Mouse (Mus musculus): Measurements from ENCODE around the gene Fam49a. TPM values are rescaled to one million over a fixed set of nuclear protein-coding genes. Genes with fewer than 3 reads are reported as not detected.

The Fam49a gene
- polyA plus RNA-seq, 1 experiment from 2014 or later: 7.9 TPM

GRCm38 (mm10) chr12:12396224-12396623 lies 134.3 kb downstream of the Fam49a start:
- no peak overlapping the region for H3K4me2 ChIP-seq (replicated peaks)
- no peaks in the 10 kb centered on the region for H3K9me3 ChIP-seq
- H3K9ac ChIP-seq: no peak overlapping the region
- peaks cover 11% of the 10 kb centered on the region for H3K27me3 ChIP-seq
- H3K4me3 ChIP-seq: no peak overlapping the region
- no peak overlapping the region for H3K27ac ChIP-seq
- ATAC-seq (ENCODE audit: low FRiP score, low read depth): no peak
- H3K4me1 ChIP-seq: peaks cover 8% of the 10 kb centered on the region
- H3K36me3 ChIP-seq: no peaks in the 10 kb centered on the region
- WGBS: 30% methylated on average over 6 of the region's 6 CpGs

DNA sequence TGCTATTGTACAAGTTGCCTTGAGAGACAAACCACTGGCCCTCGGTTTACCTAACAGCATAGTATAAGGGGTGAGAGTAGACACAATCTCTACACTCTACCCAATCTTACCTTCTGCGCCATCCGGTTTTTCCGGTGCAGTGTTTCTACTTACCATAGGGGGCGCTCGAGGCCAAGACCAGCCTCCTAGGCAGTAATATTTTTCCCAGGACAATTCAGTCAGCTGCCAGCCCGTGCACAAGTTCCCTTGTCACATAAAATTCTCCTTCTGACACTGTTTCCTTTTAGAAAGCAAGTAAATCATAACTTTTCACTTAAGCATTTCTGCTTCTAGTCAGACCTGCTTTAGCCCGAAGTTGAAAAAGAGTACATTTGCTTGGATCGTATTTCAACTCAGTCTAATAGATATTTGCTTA lies 139.1 kb downstream of the Fam49a start:
- Histone ChIP-seq H3K36me3 (no peaks in the 10 kb centered on the region), H3K4me1 (peaks cover 23% of the 10 kb centered on the region), H3K4me2 (replicated peaks) (peak overlapping the region; percentile 49), H3K4me3 (peak overlapping the region; percentile 18), H3K27me3 (peaks cover 19% of the 10 kb centered on the region), H3K9me3 (no peaks in the 10 kb centered on the region), H3K27ac (no peak overlapping the region), H3K9ac (no peak overlapping the region)
- ATAC-seq (ENCODE audit: low FRiP score, low read depth): peak; percentile 78
- WGBS: 22% methylated on average over 9 of the region's 9 CpGs

DNA sequence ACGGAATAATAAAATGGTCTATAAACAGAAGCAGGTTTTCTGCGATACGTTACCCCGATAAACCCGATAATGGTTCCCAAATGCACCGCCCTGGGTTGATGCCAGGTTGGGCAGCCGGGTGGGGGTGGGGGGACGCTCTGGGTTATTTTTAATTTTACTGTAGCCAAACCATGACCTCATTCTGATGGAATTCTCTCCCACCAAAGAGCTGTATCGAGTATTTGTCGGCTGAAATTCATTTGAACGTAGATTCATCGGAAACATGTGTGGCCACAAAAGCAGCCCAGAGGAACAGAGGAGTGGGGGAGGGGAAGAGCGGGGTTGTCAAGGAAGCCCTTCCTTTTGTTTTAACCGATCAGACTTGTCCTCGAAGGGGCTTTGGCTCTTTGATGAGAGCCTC lies 139.6 kb downstream of the Fam49a start:
- Histone ChIP-seq H3K36me3 (no peaks in the 10 kb centered on the region), H3K4me1 (peaks cover 28% of the 10 kb centered on the region), H3K9ac (no peak overlapping the region), H3K9me3 (no peaks in the 10 kb centered on the region), H3K4me3 (peak overlapping the region; percentile 18), H3K27ac (peak overlapping the region; percentile 81), H3K27me3 (peaks cover 19% of the 10 kb centered on the region), H3K4me2 (replicated peaks) (peak overlapping the region; percentile 49)
- peak; percentile 90 for ATAC-seq (ENCODE audit: low FRiP score, low read depth)
- WGBS: 4% methylated on average over 15 of the region's 15 CpGs

DNA sequence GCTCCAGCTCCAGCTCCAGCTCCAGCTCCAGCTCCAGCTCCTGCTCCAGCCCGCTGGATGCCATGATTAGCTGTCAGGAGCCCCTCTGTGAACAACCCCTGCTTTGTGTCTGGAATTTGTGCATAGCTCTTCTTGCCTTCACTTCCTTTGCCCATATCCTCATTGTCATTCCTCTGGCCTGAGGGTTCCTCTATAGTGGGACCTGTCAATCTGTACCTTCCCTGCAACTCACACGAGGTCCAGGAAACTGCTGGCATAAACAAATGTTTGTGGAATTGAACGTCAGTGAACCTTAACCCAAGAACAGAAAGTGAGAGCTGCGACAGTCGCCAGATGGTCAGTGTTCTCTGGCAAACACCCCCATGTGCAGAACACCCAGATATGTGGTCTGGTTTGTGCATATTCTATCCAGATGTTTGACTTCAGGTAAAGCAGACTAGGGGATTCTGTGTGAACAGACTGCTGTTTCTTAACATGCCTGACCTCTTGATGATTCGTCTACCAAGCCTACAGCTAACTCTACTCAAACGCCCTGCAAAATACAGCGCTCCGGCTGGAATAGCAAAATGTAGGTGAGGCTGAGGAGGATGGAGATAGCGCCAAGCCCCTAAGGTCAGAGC lies 143.7 kb downstream of the Fam49a start:
- Histone ChIP-seq H3K4me2 (replicated peaks) (peak overlapping the region; percentile 40), H3K36me3 (no peaks in the 10 kb centered on the region), H3K27ac (peak overlapping the region; percentile 28; the same call in 1 of the 2 replicates), H3K9me3 (no peaks in the 10 kb centered on the region), H3K4me1 (peaks cover 31% of the 10 kb centered on the region), H3K9ac (no peak overlapping the region), H3K4me3 (no peak overlapping the region), H3K27me3 (peaks cover 8% of the 10 kb centered on the region; the same call in 1 of the 2 replicates)
- ATAC-seq (ENCODE audit: low FRiP score, low read depth): no peak
- 30% methylated on average over 10 of the region's 10 CpGs for WGBS

DNA sequence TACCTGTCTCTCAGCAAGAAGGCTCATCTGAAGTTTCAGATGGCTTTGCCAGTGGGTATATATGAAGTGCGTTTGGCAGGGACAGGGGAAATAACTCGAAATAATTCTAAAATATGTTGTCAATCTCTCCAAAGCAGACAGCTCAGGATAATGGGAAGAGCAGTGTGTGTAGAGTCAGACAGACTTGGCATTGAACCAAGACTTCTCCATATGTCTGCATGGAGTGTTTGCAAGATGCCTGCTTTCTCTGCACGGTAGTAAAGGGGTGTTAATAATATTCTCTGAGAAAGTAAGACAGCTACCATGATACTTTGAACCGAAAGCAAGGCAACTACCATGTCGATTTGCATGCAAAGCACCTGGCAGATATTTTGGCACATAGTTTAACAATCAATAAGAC lies 147.1 kb downstream of the Fam49a start:
- ATAC-seq (ENCODE audit: low FRiP score, low read depth): no peak

GRCm38 (mm10) chr12:12412674-12413073 lies 150.7 kb downstream of the Fam49a start:
- no peak overlapping the region for H3K4me2 ChIP-seq (replicated peaks)
- H3K9me3 ChIP-seq: no peaks in the 10 kb centered on the region
- no peak overlapping the region for H3K9ac ChIP-seq
- 22% methylated on average over 5 of the region's 5 CpGs for WGBS
- no peak overlapping the region for H3K27ac ChIP-seq
- no peaks in the 10 kb centered on the region for H3K36me3 ChIP-seq
- no peak overlapping the region for H3K4me3 ChIP-seq
- ATAC-seq (ENCODE audit: low FRiP score, low read depth): no peak
- H3K4me1 ChIP-seq: 0 out of 2 replicates have a peak, but pooled peaks cover 6% of the 10 kb centered on the region
- H3K27me3 ChIP-seq: 0 out of 2 replicates have a peak, but pooled peaks cover 4% of the 10 kb centered on the region

More for the DNA sequence above, 147.1 kb downstream of the Fam49a start:
- no peak overlapping the region for H3K9ac ChIP-seq
- no peak overlapping the region for H3K27ac ChIP-seq
- H3K4me2 ChIP-seq (replicated peaks): no peak overlapping the region
- H3K27me3 ChIP-seq: 0 out of 2 replicates have a peak, but pooled peaks cover under 1% of the 10 kb centered on the region
- H3K4me3 ChIP-seq: no peak overlapping the region
- no peaks in the 10 kb centered on the region for H3K9me3 ChIP-seq
- WGBS: 62% methylated on average over 5 of the region's 5 CpGs
- no peaks in the 10 kb centered on the region for H3K36me3 ChIP-seq
- H3K4me1 ChIP-seq: peaks cover 23% of the 10 kb centered on the region

DNA sequence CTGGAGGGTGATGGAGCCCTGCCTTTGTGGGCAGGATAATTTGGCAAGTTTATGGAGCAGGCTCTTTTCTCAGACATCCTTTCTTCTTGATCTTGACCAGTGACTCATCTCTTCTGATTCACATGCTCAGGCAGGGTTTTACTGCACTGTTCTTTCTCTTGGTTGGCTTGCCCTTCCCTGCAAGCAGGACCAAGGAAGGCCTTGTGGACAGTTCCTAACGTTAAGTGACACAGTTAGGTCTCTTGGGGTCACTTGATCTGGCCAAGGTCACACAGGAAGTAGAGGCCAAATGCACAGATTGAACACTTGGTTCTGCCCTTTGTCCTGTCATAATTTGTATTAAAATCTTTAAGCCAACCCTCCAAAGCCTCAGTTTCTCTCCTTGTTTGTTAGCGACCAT lies 158.5 kb downstream of the Fam49a start:
- Histone ChIP-seq H3K4me2 (replicated peaks) (peak overlapping the region; percentile 72; the same call in 1 of the 2 replicates), H3K27me3 (peaks cover 10% of the 10 kb centered on the region; the same call in 1 of the 2 replicates), H3K4me1 (peaks cover 10% of the 10 kb centered on the region; the same call in 1 of the 2 replicates), H3K9me3 (no peaks in the 10 kb centered on the region), H3K36me3 (no peaks in the 10 kb centered on the region), H3K9ac (no peak overlapping the region), H3K4me3 (no peak overlapping the region), H3K27ac (no peak overlapping the region)
- 0 out of 2 replicates have a peak, but pooled peaks have one; percentile 8 for ATAC-seq (ENCODE audit: low FRiP score, low read depth)
- WGBS: 4% methylated on average over 2 of the region's 2 CpGs

DNA sequence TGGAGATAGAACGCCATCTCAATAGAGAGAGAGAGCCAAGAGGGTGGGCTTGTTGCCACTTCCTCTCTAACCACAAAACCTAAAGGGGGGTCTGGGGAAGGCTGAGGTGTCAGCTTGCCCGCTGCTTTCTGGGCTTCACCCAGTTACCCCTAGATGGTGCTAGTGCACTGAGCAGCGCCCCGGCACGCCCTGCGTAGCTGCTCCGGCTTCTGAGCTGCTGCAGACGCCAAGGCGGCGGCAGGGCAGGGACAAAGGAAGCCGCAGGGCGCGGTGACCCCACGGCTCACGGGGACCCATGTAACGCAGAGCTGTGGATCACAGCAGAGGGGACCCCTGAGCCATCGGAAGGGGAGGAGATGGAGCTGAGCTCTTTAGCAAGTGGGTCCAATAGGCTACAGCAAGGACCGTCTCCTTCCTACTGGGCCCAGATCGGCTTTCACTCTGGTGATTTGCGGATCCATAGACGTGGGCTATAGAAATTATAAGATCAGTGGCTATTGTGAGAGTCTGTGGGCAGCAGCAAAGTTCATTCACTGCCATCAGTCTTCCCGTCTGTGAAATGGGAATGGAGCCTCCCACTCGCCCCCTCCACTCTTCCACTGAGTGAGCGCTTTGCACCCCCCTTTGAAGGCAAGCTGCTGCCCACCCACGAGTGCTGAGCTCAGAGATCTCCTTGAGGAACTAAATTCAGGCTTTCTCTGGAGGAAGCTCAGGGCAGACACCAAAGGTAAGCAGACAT lies 159.1 kb downstream of the Fam49a start:
- Histone ChIP-seq H3K27ac (no peak overlapping the region), H3K4me2 (replicated peaks) (peak overlapping the region; percentile 72), H3K27me3 (peaks cover 10% of the 10 kb centered on the region; the same call in 1 of the 2 replicates), H3K9me3 (no peaks in the 10 kb centered on the region), H3K4me1 (peaks cover 10% of the 10 kb centered on the region; the same call in 1 of the 2 replicates), H3K36me3 (no peaks in the 10 kb centered on the region), H3K4me3 (peak overlapping the region; percentile 44), H3K9ac (peak overlapping the region; percentile 72)
- WGBS: 10% methylated on average over 25 of the region's 25 CpGs
- ATAC-seq (ENCODE audit: low FRiP score, low read depth): peak; percentile 93

DNA sequence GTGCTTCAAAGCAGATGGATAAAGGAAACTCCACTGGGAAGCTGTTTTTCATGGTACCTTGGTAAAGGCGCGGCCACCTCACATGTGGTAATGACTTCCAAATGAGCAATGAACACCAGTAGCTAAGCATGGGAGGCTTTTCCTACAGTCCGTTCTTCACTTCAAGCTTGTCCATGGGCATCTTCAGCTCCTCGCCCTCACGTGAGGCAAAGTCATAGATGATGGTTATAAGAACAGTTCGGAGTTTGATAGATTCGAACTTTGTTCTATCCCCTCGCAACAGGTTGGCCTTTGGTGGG lies 159.6 kb downstream of the Fam49a start:
- 73% methylated on average over 8 of the region's 8 CpGs for WGBS
- H3K9ac ChIP-seq: no peak overlapping the region
- no peak overlapping the region for H3K27ac ChIP-seq
- H3K36me3 ChIP-seq: no peaks in the 10 kb centered on the region
- peak overlapping the region; percentile 44; the same call in 1 of the 2 replicates for H3K4me3 ChIP-seq
- no peaks in the 10 kb centered on the region for H3K9me3 ChIP-seq
- H3K4me2 ChIP-seq (replicated peaks): peak overlapping the region; percentile 72
- no peak for ATAC-seq (ENCODE audit: low FRiP score, low read depth)
- H3K4me1 ChIP-seq: peaks cover 10% of the 10 kb centered on the region; the same call in 1 of the 2 replicates
- H3K27me3 ChIP-seq: peaks cover 10% of the 10 kb centered on the region; the same call in 1 of the 2 replicates

DNA sequence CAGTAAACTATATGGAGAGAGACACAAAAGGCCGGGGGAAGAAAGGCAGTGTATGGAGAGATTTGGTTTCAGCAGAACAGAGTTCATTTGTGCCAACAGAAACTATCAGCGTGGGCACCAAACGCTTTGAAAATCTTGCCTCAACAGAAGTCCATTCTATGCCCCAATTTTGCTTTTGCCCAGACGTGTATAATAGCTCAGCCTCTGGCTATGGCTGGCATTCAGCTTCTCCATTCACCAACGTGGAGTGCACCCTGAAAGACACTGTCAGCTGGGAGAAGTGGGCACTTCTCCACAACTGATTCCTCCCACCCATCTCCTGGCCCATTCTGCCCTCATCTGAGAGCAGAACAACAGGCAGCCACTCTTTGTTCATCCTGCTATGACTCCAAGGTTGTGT lies 163.2 kb downstream of the Fam49a start:
- no peak overlapping the region for H3K4me3 ChIP-seq
- no peak overlapping the region for H3K9ac ChIP-seq
- no peaks in the 10 kb centered on the region for H3K27me3 ChIP-seq
- no peak for ATAC-seq (ENCODE audit: low FRiP score, low read depth)
- no peaks in the 10 kb centered on the region for H3K9me3 ChIP-seq
- no peaks in the 10 kb centered on the region for H3K36me3 ChIP-seq
- 75% methylated on average over 5 of the region's 5 CpGs for WGBS
- H3K4me1 ChIP-seq: peaks cover 10% of the 10 kb centered on the region; the same call in 1 of the 2 replicates
- no peak overlapping the region for H3K27ac ChIP-seq
- no peak overlapping the region for H3K4me2 ChIP-seq (replicated peaks)

GRCm38 (mm10) chr12:12427285-12427684 lies 165.3 kb downstream of the Fam49a start:
- H3K27ac ChIP-seq: no peak overlapping the region
- H3K4me1 ChIP-seq: no peaks in the 10 kb centered on the region
- WGBS: 86% methylated on average over 1 of the region's 1 CpGs
- no peak overlapping the region for H3K9ac ChIP-seq
- H3K27me3 ChIP-seq: no peaks in the 10 kb centered on the region
- H3K4me2 ChIP-seq (replicated peaks): no peak overlapping the region
- H3K9me3 ChIP-seq: no peaks in the 10 kb centered on the region
- ATAC-seq (ENCODE audit: low FRiP score, low read depth): no peak
- H3K4me3 ChIP-seq: no peak overlapping the region
- no peaks in the 10 kb centered on the region for H3K36me3 ChIP-seq

- Histone ChIP-seq H3K4me2 (replicated peaks) (no peak overlapping the region), H3K4me1 (no peaks in the 10 kb centered on the region), H3K27me3 (no peaks in the 10 kb centered on the region), H3K9ac (no peak overlapping the region), H3K27ac (no peak overlapping the region), H3K36me3 (no peaks in the 10 kb centered on the region), H3K9me3 (no peaks in the 10 kb centered on the region), H3K4me3 (no peak overlapping the region)
- no peak for ATAC-seq (ENCODE audit: low FRiP score, low read depth)
- WGBS: 89% methylated on average over 7 of the region's 7 CpGs
Observed at GRCm38 (mm10) chr12:12428886-12429285, 166.9 kb downstream of the Fam49a start.

Data from limb, embryonic 13.5 days (tissue).